Comparison of ENCODE assay signal across 8 mouse cellular contexts in genomic region chr9:103207846-103208245, GRCm38 (mm10). TPM values are rescaled to one million over a fixed set of nuclear protein-coding genes. Genes with fewer than 3 reads are reported as not detected.
A peak's percentile ranks its signal among the peaks of the same experiment; 100 is the strongest.
DNase-seq lines count a peak whose midpoint lies in the region; ATAC-seq and TF ChIP-seq lines count a peak whose summit lies in the region.

No protein-coding gene starts in this region.

- no peaks in the 10 kb centered on the region; the same call in 1 of the 2 replicates for H3K27me3 ChIP-seq in heart, embryonic 15.5 days
- 0 out of 2 replicates have a peak, but pooled peaks cover 3% of the 10 kb centered on the region for H3K27me3 ChIP-seq in liver, embryonic 13.5 days
- H3K27me3 ChIP-seq in stomach, embryonic 15.5 days (replicated peaks), result no peaks in the 10 kb centered on the region

- no peak for TF ChIP-seq POLR2A in bone marrow macrophage, adult 2 months (IDR thresholded peaks at IDR 0.05; ENCODE audit: borderline replicate concordance, low read depth, low read length)
- no peak for TF ChIP-seq POLR2A in embryonic fibroblast, embryonic 13.5 days (IDR thresholded peaks at IDR 0.05; ENCODE audit: low read depth, low read length)

- H3K4me3 ChIP-seq in bone marrow macrophage, adult 2 months (ENCODE audit: insufficient read depth, low read length), result no peak overlapping the region
- H3K4me3 ChIP-seq in embryonic fibroblast, embryonic 13.5 days (ENCODE audit: insufficient read depth, low read length), result no peak overlapping the region
- peak overlapping the region; percentile 26 for H3K4me3 ChIP-seq in heart, embryonic 15.5 days
- H3K4me3 ChIP-seq in liver, embryonic 13.5 days (replicated peaks), result no peak overlapping the region
- peak overlapping the region; percentile 17; the same call in 1 of the 2 replicates for H3K4me3 ChIP-seq in stomach, embryonic 15.5 days (replicated peaks)

- no peaks in the 10 kb centered on the region for H3K4me1 ChIP-seq in bone marrow macrophage, adult 2 months (ENCODE audit: control insufficient read depth, insufficient read depth, low read length)
- H3K4me1 ChIP-seq in embryonic fibroblast, embryonic 13.5 days (ENCODE audit: control insufficient read depth, insufficient read depth, low read length), result no peaks in the 10 kb centered on the region
- no peaks in the 10 kb centered on the region for H3K4me1 ChIP-seq in heart, embryonic 15.5 days (replicated peaks)
- peaks cover 17% of the 10 kb centered on the region for H3K4me1 ChIP-seq in liver, embryonic 13.5 days (replicated peaks)
- H3K4me1 ChIP-seq in stomach, embryonic 15.5 days, result no peaks in the 10 kb centered on the region

- H3K36me3 ChIP-seq in heart, embryonic 15.5 days, result no peaks in the 10 kb centered on the region
- H3K36me3 ChIP-seq in liver, embryonic 13.5 days, result peaks cover 3% of the 10 kb centered on the region; the same call in 1 of the 2 replicates
- H3K36me3 ChIP-seq in stomach, embryonic 15.5 days, result no peaks in the 10 kb centered on the region

- no peaks in the 10 kb centered on the region for H3K9me3 ChIP-seq in heart, embryonic 15.5 days (replicated peaks)
- H3K9me3 ChIP-seq in liver, embryonic 13.5 days (replicated peaks), result no peaks in the 10 kb centered on the region
- H3K9me3 ChIP-seq in stomach, embryonic 15.5 days, result no peaks in the 10 kb centered on the region

- no peak overlapping the region for H3K27ac ChIP-seq in bone marrow macrophage, adult 2 months (ENCODE audit: insufficient read depth, low read depth, low read length)
- H3K27ac ChIP-seq in embryonic fibroblast, embryonic 13.5 days (ENCODE audit: insufficient read depth, low read length), result no peak overlapping the region
- no peak overlapping the region for H3K27ac ChIP-seq in heart, embryonic 15.5 days
- no peak overlapping the region for H3K27ac ChIP-seq in liver, embryonic 13.5 days
- no peak overlapping the region for H3K27ac ChIP-seq in stomach, embryonic 15.5 days

- peak; percentile 81 for DNase-seq in kidney, postnatal 10 days
- peak; percentile 60 for DNase-seq in liver, embryonic 13.5 days
- peak; percentile 86 for DNase-seq in natural killer cell, adult 2 months (ENCODE audit: low spot score in 2 of 2)

- H3K9ac ChIP-seq in heart, embryonic 15.5 days, result no peak overlapping the region
- H3K9ac ChIP-seq in liver, embryonic 13.5 days, result no peak overlapping the region
- no peak overlapping the region for H3K9ac ChIP-seq in stomach, embryonic 15.5 days

- TF ChIP-seq CTCF in bone marrow macrophage, adult 2 months (IDR thresholded peaks at IDR 0.05; ENCODE audit: low read depth, low read length), result peak; percentile 58
- peak; percentile 83 for TF ChIP-seq CTCF in embryonic fibroblast, embryonic 13.5 days (IDR thresholded peaks at IDR 0.05; ENCODE audit: borderline replicate concordance, insufficient read depth, low read length)

- 10% methylated on average over 16 of the region's 16 CpGs for WGBS in heart, embryonic 15.5 days
- WGBS in liver, embryonic 13.5 days (ENCODE audit: insufficient replicate concordance), result 11% methylated on average over 16 of the region's 16 CpGs
- 9% methylated on average over 16 of the region's 16 CpGs for WGBS in stomach, embryonic 15.5 days

- peak overlapping the region; percentile 62 for H3K4me2 ChIP-seq in heart, embryonic 15.5 days
- peak overlapping the region; percentile 26 for H3K4me2 ChIP-seq in liver, embryonic 13.5 days
- H3K4me2 ChIP-seq in stomach, embryonic 15.5 days, result peak overlapping the region; percentile 61

- peak; percentile 98 for ATAC-seq in CD4-positive, CD25-positive, alpha-beta regulatory T cell, adult 4 months
- ATAC-seq in heart, embryonic 15.5 days (replicated peaks; ENCODE audit: insufficient number of reproducible peaks, insufficient read depth, low FRiP score, low read depth), result peak; percentile 86
- ATAC-seq in liver, embryonic 13.5 days (ENCODE audit: low read depth), result peak; percentile 79
- peak; percentile 83 for ATAC-seq in stomach, embryonic 15.5 days (ENCODE audit: insufficient read depth, low FRiP score, low read depth)

RNA-seq across cellular contexts. Expression of gene Srprb, which starts 5.9 kb away (rescaled TPM):
- 10 to 100 TPM; 33.7 to 43.1 TPM for polyA plus RNA-seq in CD4-positive, CD25-positive, alpha-beta regulatory T cell, adult 4 months (2017; shearing (Covaris generic))
- 17.7 and 20.8 TPM in 2 replicates for polyA plus RNA-seq in bone marrow macrophage, adult 2 months (2012; ENCODE audit: insufficient read depth, insufficient read length, missing spikeins)
- 43.1 and 76.1 TPM in 2 replicates for polyA plus RNA-seq in embryonic fibroblast, embryonic 13.5 days (2011; ENCODE audit: insufficient read length, low read depth, missing spikeins)
- 34.4 and 46.1 TPM in 2 replicates for polyA plus RNA-seq in heart, embryonic 15.5 days (2015; fragmentation: Nextera tagmentation; extraction: Ambion mirVana)
- polyA plus RNA-seq in liver, embryonic 13.5 days (2015; fragmentation: Nextera tagmentation; extraction: Ambion mirVana), result 23.1 and 23.5 TPM in 2 replicates
- polyA plus RNA-seq in stomach, embryonic 15.5 days (2015; fragmentation: Nextera tagmentation; extraction: Ambion mirVana), result 51.6 and 59.3 TPM in 2 replicates

RNA-seq across cellular contexts. Expression of gene Gm20425, which starts 22.3 kb away (rescaled TPM):
- 1 to 10 TPM; 1.5 to 4.2 TPM for polyA plus RNA-seq in CD4-positive, CD25-positive, alpha-beta regulatory T cell, adult 4 months (2017; shearing (Covaris generic))
- polyA plus RNA-seq in bone marrow macrophage, adult 2 months (2012; ENCODE audit: insufficient read depth, insufficient read length, missing spikeins), result 1.5 and 2.1 TPM in 2 replicates
- 0.33 and 1.4 TPM in 2 replicates for polyA plus RNA-seq in embryonic fibroblast, embryonic 13.5 days (2011; ENCODE audit: insufficient read length, low read depth, missing spikeins)
- 0.63 and 5.1 TPM in 2 replicates for polyA plus RNA-seq in heart, embryonic 15.5 days (2015; fragmentation: Nextera tagmentation; extraction: Ambion mirVana)
- 3.5 and 9.4 TPM in 2 replicates for polyA plus RNA-seq in liver, embryonic 13.5 days (2015; fragmentation: Nextera tagmentation; extraction: Ambion mirVana)
- polyA plus RNA-seq in stomach, embryonic 15.5 days (2015; fragmentation: Nextera tagmentation; extraction: Ambion mirVana), result 5.6 TPM in 1 of 2 replicates, not detected in the other

RNA-seq across cellular contexts. Expression of gene Trf, which starts 22.4 kb away (rescaled TPM):
- 1 to 10 TPM; 3.0 to 5.8 TPM for polyA plus RNA-seq in CD4-positive, CD25-positive, alpha-beta regulatory T cell, adult 4 months (2017; shearing (Covaris generic))
- 478 and 513 TPM in 2 replicates for polyA plus RNA-seq in bone marrow macrophage, adult 2 months (2012; ENCODE audit: insufficient read depth, insufficient read length, missing spikeins)
- polyA plus RNA-seq in embryonic fibroblast, embryonic 13.5 days (2011; ENCODE audit: insufficient read length, low read depth, missing spikeins), result 1.2 and 2.2 TPM in 2 replicates
- polyA plus RNA-seq in heart, embryonic 15.5 days (2015; fragmentation: Nextera tagmentation; extraction: Ambion mirVana), result 36.7 and 125 TPM in 2 replicates
- polyA plus RNA-seq in liver, embryonic 13.5 days (2015; fragmentation: Nextera tagmentation; extraction: Ambion mirVana), result 3,275 and 3,335 TPM in 2 replicates
- polyA plus RNA-seq in stomach, embryonic 15.5 days (2015; fragmentation: Nextera tagmentation; extraction: Ambion mirVana), result 195 and 466 TPM in 2 replicates

Comparison
In these comparisons a context has a peak if more than half of its experiments do, and no peak if none do; other contexts are left out.
1. H3K4me3 ChIP-seq: peak in heart, embryonic 15.5 days (single experiment) and stomach, embryonic 15.5 days (single experiment); none in bone marrow macrophage, adult 2 months (single experiment), embryonic fibroblast, embryonic 13.5 days (single experiment) and liver, embryonic 13.5 days (single experiment).
2. Peak in every context shown above with its lines, with median percentiles within 50 percentile points of each other: ATAC-seq, H3K4me2 ChIP-seq and DNase-seq.